Mouse (Mus musculus): ENCODE measurements around the gene Mfap3.

- TF ChIP-seq TAL1 (IDR thresholded peaks at IDR 0.05; ENCODE audit: low read length) (no peak), GATA1 (IDR thresholded peaks at IDR 0.05; ENCODE audit: low read length) (no peak)
These were observed 34.7 kb downstream of the Mfap3 start for GRCm38 (mm10) chr11:57553015-57553780.
